Mouse (Mus musculus): Measurements from ENCODE around the gene Mettl26.

GRCm38 (mm10) chr17:25895891-25896290, 21.0 kb downstream of the Mettl26 start:
- TF ChIP-seq EP300 (IDR thresholded peaks at IDR 0.05): no peak
- no peak for TF ChIP-seq CTCF (IDR thresholded peaks at IDR 0.05)

All from lung, postnatal 0 days (tissue).